Mouse (Mus musculus) myocyte (in vitro differentiated cells): ENCODE results near the gene AI837181. TPM values are rescaled to one million over a fixed set of nuclear protein-coding genes. Genes with fewer than 3 reads are reported as not detected.
A peak's percentile ranks its signal among the peaks of the same experiment; 100 is the strongest.

Source experiments
- H3K27me3 ChIP-seq: one replicate; pipeline ENCODE4 v1.6.1; 2011; ENCODE audit not compliant: control insufficient read depth, insufficient read depth, insufficient read length
- H3K36me3 ChIP-seq: one replicate; pipeline ENCODE4 v1.6.1; 2011; ENCODE audit not compliant: control insufficient read depth, insufficient read depth
- H3K4me2 ChIP-seq: one replicate; pipeline ENCODE4 v1.6.1; 2011; ENCODE audit warnings: low read depth, control low read depth
- H3K4me3 ChIP-seq: one replicate; pipeline ENCODE4 v1.5.1; 2011; ENCODE audit warnings: mild to moderate bottlenecking, control low read depth, moderate library complexity
- H3K79me2 ChIP-seq: one replicate; pipeline ENCODE4 v1.6.1; 2011; ENCODE audit not compliant: control insufficient read depth, insufficient read depth
- H3ac ChIP-seq: one replicate; pipeline ENCODE4 v1.6.1; 2011; ENCODE audit not compliant: control insufficient read depth, insufficient read length
- CEBPB ChIP-seq: IDR thresholded peaks from 2 replicates; pipeline ENCODE4 v1.6.1; 2011; ENCODE audit warnings: mild to moderate bottlenecking, moderate library complexity; ENCODE audit not compliant: poor library complexity, insufficient read depth, severe bottlenecking
- E2F4 ChIP-seq: IDR thresholded peaks from one replicate; pipeline ENCODE4 v1.6.1; 2011; ENCODE audit warnings: mild to moderate bottlenecking, control low read depth, moderate library complexity; ENCODE audit not compliant: insufficient read depth
- MAX ChIP-seq: IDR thresholded peaks from one replicate; pipeline ENCODE4 v1.6.1; 2011; ENCODE audit warnings: low read depth, mild to moderate bottlenecking, control low read depth
- MYOD1 ChIP-seq, 3 experiments: IDR thresholded peaks; one replicate each; pipeline ENCODE4 v1.6.1; 2011; ENCODE audit warnings: control low read depth in 2 of 3, low read depth in 2 of 3, mild to moderate bottlenecking in 2 of 3, moderate library complexity in 1 of 3; ENCODE audit not compliant: insufficient read length in 2 of 3, control insufficient read depth in 1 of 3
- MYOG ChIP-seq, 3 experiments: IDR thresholded peaks; one replicate each; pipeline ENCODE4 v1.6.1; 2011; ENCODE audit warnings: control low read depth in 2 of 3, low read depth in 2 of 3, mild to moderate bottlenecking in 2 of 3; ENCODE audit not compliant: insufficient read length in 2 of 3, control insufficient read depth in 1 of 3, insufficient read depth in 1 of 3
- POLR2A ChIP-seq: IDR thresholded peaks from one replicate; pipeline ENCODE4 v1.6.1; 2011; ENCODE audit warnings: low read depth, mild to moderate bottlenecking, control low read depth, moderate library complexity; ENCODE audit not compliant: insufficient read length
- POLR2AphosphoS2 ChIP-seq: IDR thresholded peaks from one replicate; pipeline ENCODE4 v1.6.1; 2011; ENCODE audit warnings: low read depth, control low read depth; ENCODE audit not compliant: insufficient read length
- REST ChIP-seq: IDR thresholded peaks from one replicate; pipeline ENCODE4 v1.6.1; 2011; ENCODE audit warnings: mild to moderate bottlenecking, control low read depth, moderate library complexity; ENCODE audit not compliant: insufficient read depth, insufficient read length
- SRF ChIP-seq: IDR thresholded peaks from one replicate; pipeline ENCODE4 v1.6.1; 2011; ENCODE audit warnings: low read depth; ENCODE audit not compliant: control insufficient read depth, insufficient read length
- TCF12 ChIP-seq: IDR thresholded peaks from one replicate; pipeline ENCODE4 v1.6.1; 2011; ENCODE audit warnings: mild to moderate bottlenecking, control low read depth; ENCODE audit not compliant: poor library complexity, insufficient read depth, severe bottlenecking
- TCF3 ChIP-seq: IDR thresholded peaks from one replicate; pipeline ENCODE4 v1.6.1; 2011; ENCODE audit warnings: low read depth, control low read depth; ENCODE audit not compliant: insufficient read length
- USF1 ChIP-seq: IDR thresholded peaks from one replicate; pipeline ENCODE4 v1.6.1; 2011; ENCODE audit warnings: low read depth, mild to moderate bottlenecking, control low read depth, moderate library complexity
- polyA plus RNA-seq: library from polyadenylated mRNA; unstranded; fragments of >200 nt; fragmentation: generic; extraction: Trizol; gene quantifications from one replicate; pipeline ENCODE4 v1.2.1, GENCODE M21; 2012; ENCODE audit warnings: missing spikeins

Gene AI837181
- polyA plus RNA-seq, 1 experiment: 69.9 TPM

- Histone ChIP-seq H3K27me3 (no peaks in the 10 kb centered on the region), H3ac (no peak overlapping the region), H3K36me3 (peaks cover 14% of the 10 kb centered on the region), H3K4me3 (no peak overlapping the region), H3K4me2 (no peak overlapping the region), H3K79me2 (peaks cover 9% of the 10 kb centered on the region)
- TF ChIP-seq POLR2A (no peak), POLR2AphosphoS2 (no peak), TCF12 (no peak), REST (no peak), MYOD1 (IDR thresholded peaks at IDR 0.05; ENCODE audit: control insufficient read depth in 1 of 3, insufficient read length in 2 of 3, low read depth in 2 of 3) (no peak), MAX (no peak)
These were observed 6.0 kb upstream of the AI837181 start for GRCm38 (mm10) chr19:5418750-5419466.

DNA sequence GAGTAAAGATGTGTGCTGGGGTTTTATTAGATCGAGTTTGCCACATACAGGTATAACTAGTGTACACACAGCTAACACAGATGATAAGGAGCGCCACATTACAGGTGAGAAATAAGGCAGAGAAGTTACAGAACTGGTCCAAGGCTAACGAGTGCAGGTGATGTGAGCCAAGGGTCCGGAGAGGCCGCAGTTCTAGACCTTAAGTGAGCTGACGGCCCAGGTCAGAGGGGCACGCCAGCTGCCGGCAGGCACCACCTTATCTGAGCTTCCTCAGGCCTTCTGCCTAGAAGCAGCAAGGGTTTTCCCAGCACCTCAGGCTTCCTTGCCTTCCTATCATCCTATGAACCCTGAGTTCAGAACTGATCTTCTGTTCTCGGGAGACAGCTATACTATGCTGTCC, 5.3 kb upstream of the AI837181 start:
- Histone ChIP-seq H3K36me3 (peaks cover 14% of the 10 kb centered on the region), H3K4me2 (no peak overlapping the region), H3ac (no peak overlapping the region), H3K4me3 (no peak overlapping the region), H3K27me3 (no peaks in the 10 kb centered on the region), H3K79me2 (peaks cover 13% of the 10 kb centered on the region)
- no peak for TF ChIP-seq MYOG (IDR thresholded peaks at IDR 0.05; ENCODE audit: control insufficient read depth in 1 of 3, insufficient read depth in 1 of 3, insufficient read length in 2 of 3, low read depth in 2 of 3)
- TF ChIP-seq E2F4: no peak
- no peak for TF ChIP-seq MYOD1 (IDR thresholded peaks at IDR 0.05; ENCODE audit: control insufficient read depth in 1 of 3, insufficient read length in 2 of 3, low read depth in 2 of 3)
- TF ChIP-seq REST: no peak
- no peak for TF ChIP-seq TCF3
- no peak for TF ChIP-seq MAX

- H3ac ChIP-seq: no peak overlapping the region
- H3K4me2 ChIP-seq: no peak overlapping the region
- peaks cover 14% of the 10 kb centered on the region for H3K36me3 ChIP-seq
- peaks cover 19% of the 10 kb centered on the region for H3K79me2 ChIP-seq
- TF ChIP-seq E2F4 (no peak), POLR2A (no peak), REST (no peak), MYOG (IDR thresholded peaks at IDR 0.05; ENCODE audit: control insufficient read depth in 1 of 3, insufficient read depth in 1 of 3, insufficient read length in 2 of 3, low read depth in 2 of 3) (no peak), CEBPB (no peak), MYOD1 (IDR thresholded peaks at IDR 0.05; ENCODE audit: control insufficient read depth in 1 of 3, insufficient read length in 2 of 3, low read depth in 2 of 3) (no peak), MAX (no peak), POLR2AphosphoS2 (no peak), TCF3 (no peak), TCF12 (no peak), SRF (no peak), USF1 (no peak)
- no peak overlapping the region for H3K4me3 ChIP-seq
- H3K27me3 ChIP-seq: no peaks in the 10 kb centered on the region
These were observed 4.4 kb upstream of the AI837181 start for GRCm38 (mm10) chr19:5420579-5420978.

GRCm38 (mm10) chr19:5421784-5422183, 3.2 kb upstream of the AI837181 start:
- Histone ChIP-seq H3K4me2 (peak overlapping the region; percentile 43), H3K4me3 (no peak overlapping the region), H3K27me3 (no peaks in the 10 kb centered on the region), H3K79me2 (peaks cover 31% of the 10 kb centered on the region), H3ac (no peak overlapping the region), H3K36me3 (peaks cover 16% of the 10 kb centered on the region)
- peak; percentile 73 to 93 (median 89) for TF ChIP-seq MYOD1 (IDR thresholded peaks at IDR 0.05; ENCODE audit: control insufficient read depth in 1 of 3, insufficient read length in 2 of 3, low read depth in 2 of 3)
- TF ChIP-seq TCF12: no peak
- TF ChIP-seq CEBPB: no peak
- TF ChIP-seq TCF3: no peak
- peak in 1 of 3 experiments; percentile 40 for TF ChIP-seq MYOG (IDR thresholded peaks at IDR 0.05; ENCODE audit: control insufficient read depth in 1 of 3, insufficient read depth in 1 of 3, insufficient read length in 2 of 3, low read depth in 2 of 3)

DNA sequence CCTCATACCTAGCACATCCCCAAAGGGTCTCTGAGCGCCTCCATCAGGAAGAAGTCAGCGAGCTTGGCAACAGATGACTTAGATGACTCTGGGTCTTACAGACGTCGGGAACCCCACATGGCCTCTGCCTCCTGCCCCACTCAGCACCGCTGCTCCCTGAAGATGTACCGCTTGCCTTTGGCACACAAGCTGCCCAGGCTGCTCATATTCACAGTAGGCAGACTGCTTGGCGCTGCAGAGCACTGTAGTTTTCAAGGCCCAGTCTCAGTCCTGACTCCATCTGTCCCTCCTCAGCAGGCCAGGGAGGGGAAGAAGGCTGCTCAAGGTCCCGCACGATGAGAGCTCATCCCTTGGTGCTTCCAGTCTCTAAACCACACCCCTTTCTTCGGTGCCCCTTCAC, 2.7 kb upstream of the AI837181 start:
- no peak overlapping the region for H3K4me3 ChIP-seq

More for the DNA sequence above, 2.7 kb upstream of the AI837181 start:
- H3K27me3 ChIP-seq: no peaks in the 10 kb centered on the region
- peak overlapping the region; percentile 22 for H3K4me2 ChIP-seq
- no peak overlapping the region for H3ac ChIP-seq
- peaks cover 31% of the 10 kb centered on the region for H3K79me2 ChIP-seq
- H3K36me3 ChIP-seq: peaks cover 21% of the 10 kb centered on the region
- TF ChIP-seq REST: no peak
- TF ChIP-seq MYOG (IDR thresholded peaks at IDR 0.05; ENCODE audit: control insufficient read depth in 1 of 3, insufficient read depth in 1 of 3, insufficient read length in 2 of 3, low read depth in 2 of 3): no peak
- no peak for TF ChIP-seq MYOD1 (IDR thresholded peaks at IDR 0.05; ENCODE audit: control insufficient read depth in 1 of 3, insufficient read length in 2 of 3, low read depth in 2 of 3)
- no peak for TF ChIP-seq POLR2A
- TF ChIP-seq TCF3: no peak
- no peak for TF ChIP-seq E2F4
- TF ChIP-seq USF1: no peak
- TF ChIP-seq POLR2AphosphoS2: no peak
- no peak for TF ChIP-seq SRF
- TF ChIP-seq CEBPB: no peak
- TF ChIP-seq MAX: no peak
- no peak for TF ChIP-seq TCF12
